ENCODE assay signal across 7 mouse cellular contexts in the genomic region with DNA sequence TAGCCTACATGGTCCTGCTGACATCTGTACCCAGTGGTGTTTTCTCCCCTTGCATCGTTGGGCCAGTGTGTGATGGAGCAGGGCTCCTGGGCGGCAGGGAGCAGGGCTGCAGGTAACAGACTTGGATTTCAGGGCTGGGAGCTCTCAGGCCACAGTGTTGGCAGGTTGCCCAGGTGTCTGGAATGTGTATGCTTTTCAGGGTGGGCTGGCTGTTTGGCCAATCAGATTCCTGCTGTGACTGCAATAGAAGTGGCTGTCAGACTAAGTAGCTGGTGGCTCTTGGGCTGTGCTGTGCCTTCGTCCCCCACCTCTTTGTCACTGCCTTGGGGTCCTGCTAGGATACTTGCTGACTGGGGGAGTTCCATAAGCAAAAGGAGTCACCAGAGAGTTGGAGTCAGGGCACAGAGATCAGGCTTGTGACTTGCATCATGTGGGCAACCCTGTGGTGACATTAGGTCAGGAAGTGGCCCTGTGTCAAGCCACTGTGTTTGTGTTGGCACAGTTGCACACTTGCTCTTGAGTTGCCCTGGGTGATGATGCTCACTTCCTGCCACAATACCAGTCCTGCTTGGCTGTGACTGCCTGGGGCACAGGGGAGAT.
DNase-seq lines count a peak whose midpoint lies in the region; ATAC-seq and TF ChIP-seq lines count a peak whose summit lies in the region.

No protein-coding gene starts in this region.

- no peak for TF ChIP-seq POLR2A in bone marrow macrophage, adult 2 months (IDR thresholded peaks at IDR 0.05; ENCODE audit: borderline replicate concordance, low read depth, low read length)
- TF ChIP-seq POLR2A in limb, embryonic 14.5 days (IDR thresholded peaks at IDR 0.05; ENCODE audit: borderline replicate concordance, extremely low read depth, insufficient read depth, insufficient read length) = no peak

- H3K4me1 ChIP-seq in bone marrow macrophage, adult 2 months (ENCODE audit: control insufficient read depth, insufficient read depth, low read length) = peaks cover 3% of the 10 kb centered on the region; the same call in 1 of the 2 replicates
- peaks cover 9% of the 10 kb centered on the region; the same call in 1 of the 2 replicates for H3K4me1 ChIP-seq in heart, postnatal 0 days (ENCODE audit: control insufficient read depth, insufficient read depth)
- peaks cover 9% of the 10 kb centered on the region for H3K4me1 ChIP-seq in limb, embryonic 14.5 days (ENCODE audit: control insufficient read depth, insufficient read depth, low read length)

- peak overlapping the region; percentile 45; the same call in 1 of the 2 replicates for H3K27ac ChIP-seq in bone marrow macrophage, adult 2 months (ENCODE audit: insufficient read depth, low read depth, low read length)
- H3K27ac ChIP-seq in heart, postnatal 0 days (ENCODE audit: low read depth) = peak overlapping the region; percentile 76
- H3K27ac ChIP-seq in limb, embryonic 14.5 days (replicated peaks; ENCODE audit: low read depth, low read length) = 0 out of 2 replicates have a peak overlapping the region, but pooled peaks have one; percentile 26

- no peaks in the 10 kb centered on the region for H3K9me3 ChIP-seq in heart, postnatal 0 days (replicated peaks; ENCODE audit: control insufficient read depth, low read length)
- no peaks in the 10 kb centered on the region for H3K9me3 ChIP-seq in limb, embryonic 14.5 days (ENCODE audit: control insufficient read depth, low read length)

- H3K4me2 ChIP-seq in heart, postnatal 0 days (ENCODE audit: low read depth, low read length) = no peak overlapping the region
- no peak overlapping the region for H3K4me2 ChIP-seq in limb, embryonic 14.5 days (replicated peaks; ENCODE audit: low read depth, low read length, severe bottlenecking)

- DNase-seq in right cerebral cortex, postnatal 4 days = peak; percentile 30
- no peak for DNase-seq in right cerebral cortex, postnatal 14 days
- DNase-seq in heart, postnatal 0 days (ENCODE audit: low spot score) = peak; percentile 86
- peak; percentile 89 for DNase-seq in limb, embryonic 14.5 days (ENCODE audit: low spot score)

- no peak overlapping the region for H3K4me3 ChIP-seq in bone marrow macrophage, adult 2 months (ENCODE audit: insufficient read depth, low read length)
- no peak overlapping the region for H3K4me3 ChIP-seq in heart, postnatal 0 days (ENCODE audit: low read depth, low read length)
- no peak overlapping the region for H3K4me3 ChIP-seq in limb, embryonic 14.5 days (replicated peaks; ENCODE audit: low read length)

- no peak overlapping the region for H3K9ac ChIP-seq in heart, postnatal 0 days (replicated peaks; ENCODE audit: low read depth, low read length)
- H3K9ac ChIP-seq in limb, embryonic 14.5 days (ENCODE audit: low read depth, low read length, severe bottlenecking) = no peak overlapping the region

- ATAC-seq in heart, postnatal 0 days (ENCODE audit: insufficient read depth, low read depth) = peak; percentile 95
- peak; percentile 82 for ATAC-seq in limb, embryonic 14.5 days (ENCODE audit: low FRiP score, low read depth)
- ATAC-seq in granulocyte monocyte progenitor cell, adult 5-6 weeks (replicated peaks; ENCODE audit: poor library complexity, severe bottlenecking) = no peak
- no peak for ATAC-seq in inflammation-experienced regulatory T-cells, adult 6 months

- no peak for TF ChIP-seq CTCF in bone marrow macrophage, adult 2 months (IDR thresholded peaks at IDR 0.05; ENCODE audit: low read depth, low read length)
- TF ChIP-seq CTCF in heart, postnatal 0 days (IDR thresholded peaks at IDR 0.05; ENCODE audit: low read depth) = no peak

- no peaks in the 10 kb centered on the region for H3K27me3 ChIP-seq in heart, postnatal 0 days (ENCODE audit: control insufficient read depth, insufficient read depth, low read length)
- H3K27me3 ChIP-seq in limb, embryonic 14.5 days (ENCODE audit: control insufficient read depth, insufficient read depth, low read length) = no peaks in the 10 kb centered on the region

- 28% methylated on average over 3 of the region's 3 CpGs for WGBS in heart, postnatal 0 days
- WGBS in limb, embryonic 14.5 days = 9% methylated on average over 3 of the region's 3 CpGs

- H3K36me3 ChIP-seq in heart, postnatal 0 days (replicated peaks; ENCODE audit: control insufficient read depth, insufficient read depth, low read length) = no peaks in the 10 kb centered on the region
- no peaks in the 10 kb centered on the region for H3K36me3 ChIP-seq in limb, embryonic 14.5 days (ENCODE audit: control insufficient read depth, insufficient read depth, low read length)

- no peak for TF ChIP-seq EP300 in heart, postnatal 0 days (IDR thresholded peaks at IDR 0.05; ENCODE audit: low read depth)

Comparison
In these comparisons a context has a peak if more than half of its experiments do, and no peak if none do; other contexts are left out.
1. H3K27ac ChIP-seq: peak in every context shown above with its lines; median percentile 76 in heart, postnatal 0 days; 45 in bone marrow macrophage, adult 2 months; 26 in limb, embryonic 14.5 days.
2. ATAC-seq: peak in heart, postnatal 0 days (single experiment) and limb, embryonic 14.5 days (single experiment); none in granulocyte monocyte progenitor cell, adult 5-6 weeks (single experiment) and inflammation-experienced regulatory T-cells, adult 6 months (single experiment).